Mouse (Mus musculus) lung, postnatal 10 days (tissue): ENCODE results near the gene Tanc1.

Source experiments
- DNase-seq: peaks from one replicate; pipeline ENCODE4 v3.0.0; 2021

Tanc1 gene

GRCm38 (mm10) chr2:59685606-59685950 is 73.7 kb downstream of the Tanc1 start:
- DNase-seq, result no peak

GRCm38 (mm10) chr2:59688261-59689104 is 76.6 kb downstream of the Tanc1 start:
- no peak for DNase-seq

GRCm38 (mm10) chr2:59691112-59691511 is 79.3 kb downstream of the Tanc1 start:
- DNase-seq, result no peak

GRCm38 (mm10) chr2:59693473-59693872 is 81.6 kb downstream of the Tanc1 start:
- DNase-seq, result no peak

- no peak for DNase-seq
These were observed 85.3 kb downstream of the Tanc1 start for GRCm38 (mm10) chr2:59697123-59697522.

- no peak for DNase-seq
These were observed 86.1 kb downstream of the Tanc1 start for GRCm38 (mm10) chr2:59697722-59698634.

- DNase-seq, result no peak
These were observed 86.9 kb downstream of the Tanc1 start for GRCm38 (mm10) chr2:59698635-59699300.

GRCm38 (mm10) chr2:59699893-59700292 is 88.1 kb downstream of the Tanc1 start:
- DNase-seq, result no peak

- DNase-seq, result no peak
These were observed 93.4 kb downstream of the Tanc1 start for GRCm38 (mm10) chr2:59705221-59705620.

GRCm38 (mm10) chr2:59706806-59707205 is 95.0 kb downstream of the Tanc1 start:
- peak; percentile 32 for DNase-seq

- no peak for DNase-seq
These were observed 96.3 kb downstream of the Tanc1 start for GRCm38 (mm10) chr2:59707922-59708706.

GRCm38 (mm10) chr2:59710771-59711170 is 98.9 kb downstream of the Tanc1 start:
- no peak for DNase-seq

GRCm38 (mm10) chr2:59711992-59712391 is 100.2 kb downstream of the Tanc1 start:
- DNase-seq, result no peak

GRCm38 (mm10) chr2:59712484-59712883 is 100.6 kb downstream of the Tanc1 start:
- no peak for DNase-seq

GRCm38 (mm10) chr2:59713626-59714556 is 102.0 kb downstream of the Tanc1 start:
- no peak for DNase-seq

- no peak for DNase-seq
These were observed 103.2 kb downstream of the Tanc1 start for GRCm38 (mm10) chr2:59714992-59715391.

GRCm38 (mm10) chr2:59716461-59716860 is 104.6 kb downstream of the Tanc1 start:
- no peak for DNase-seq

- DNase-seq, result no peak
These were observed 106.0 kb downstream of the Tanc1 start for GRCm38 (mm10) chr2:59717746-59718294.

- no peak for DNase-seq
These were observed 107.0 kb downstream of the Tanc1 start for GRCm38 (mm10) chr2:59718601-59719416.

- DNase-seq, result no peak
These were observed 108.0 kb downstream of the Tanc1 start for GRCm38 (mm10) chr2:59719831-59720230.
